Mouse (Mus musculus) gastrocnemius, postnatal 10 days (tissue): ENCODE measurements around the gene Atp11a. TPM values are rescaled to one million over a fixed set of nuclear protein-coding genes. Genes with fewer than 3 reads are reported as not detected.

Experiments
- DNase-seq: peaks from one replicate; pipeline ENCODE4 v3.0.0; 2021; ENCODE audit warnings: mixed read lengths
- total RNA-seq, 2 experiments: library from RNA; stranded (reverse); gene quantifications; 2 replicates each; pipeline ENCODE4 v1.2.3; 2021

The Atp11a gene
- total RNA-seq, 2 experiments from 2014 or later, result 22.9 to 28.4 TPM

- peak; percentile 45 for DNase-seq
Observed at GRCm38 (mm10) chr8:12873357-12874046, 116.7 kb downstream of the Atp11a start, which contains the start of gene Mcf2l. Mcf2l (plus strand) TSS chr8:12873806.

DNA sequence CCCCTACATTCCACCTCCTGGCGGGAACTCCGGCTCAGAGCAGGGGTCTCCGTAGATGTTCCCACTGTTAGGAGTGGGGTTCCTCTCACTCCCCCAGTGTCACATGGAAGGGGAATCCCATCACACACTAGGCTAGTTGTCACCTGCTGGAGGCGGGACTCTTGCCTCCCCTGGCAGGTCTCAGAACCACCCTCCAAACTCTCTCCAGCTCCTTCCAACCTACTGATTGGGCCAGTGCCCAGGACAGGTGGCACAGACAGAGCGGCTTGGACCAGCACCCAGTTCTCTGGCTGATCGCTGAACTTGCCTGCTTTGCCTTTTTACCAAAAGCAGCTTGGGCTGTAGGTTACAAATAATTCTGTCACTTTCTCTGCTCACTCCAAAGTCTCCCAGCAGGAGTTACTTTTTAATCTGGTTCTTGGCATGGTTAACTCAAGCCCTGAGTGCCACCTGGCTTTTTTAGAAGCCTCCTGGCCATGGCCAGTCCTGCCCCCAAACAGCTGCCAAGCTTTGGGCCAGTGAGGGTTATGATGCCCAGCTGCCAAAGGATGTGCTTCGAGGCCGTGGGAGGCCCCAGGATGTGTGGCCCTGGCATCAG, 117.5 kb downstream of the Atp11a start:
- DNase-seq, result no peak

- no peak for DNase-seq
Observed at GRCm38 (mm10) chr8:12874971-12875370, 118.2 kb downstream of the Atp11a start.

- DNase-seq, result no peak
Observed at GRCm38 (mm10) chr8:12877126-12877525, 120.3 kb downstream of the Atp11a start.

DNA sequence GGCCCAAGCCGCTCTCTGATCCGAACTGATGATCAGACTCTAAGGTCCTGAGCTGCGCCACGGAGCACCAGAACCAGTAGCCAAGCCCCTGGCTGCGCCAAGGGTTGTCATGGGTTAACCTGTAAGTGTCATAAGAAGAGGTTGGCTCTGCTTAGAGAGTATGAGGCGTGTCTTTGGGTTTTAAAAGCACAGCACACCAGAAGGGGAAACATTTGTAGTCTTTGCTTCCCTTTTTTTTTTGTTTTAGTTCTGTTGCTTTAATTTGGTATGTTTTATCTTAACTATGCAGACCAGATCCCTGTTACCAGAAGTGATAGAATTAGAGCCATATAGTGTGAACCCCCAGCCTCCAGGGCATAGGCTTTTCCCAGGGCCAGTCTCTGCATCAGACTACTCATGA, 123.3 kb downstream of the Atp11a start:
- DNase-seq, result no peak

- no peak for DNase-seq
Observed at GRCm38 (mm10) chr8:12883051-12884004, 126.5 kb downstream of the Atp11a start.

- DNase-seq, result no peak
Observed at GRCm38 (mm10) chr8:12887772-12888435, 131.1 kb downstream of the Atp11a start.

GRCm38 (mm10) chr8:12889046-12889598, 132.3 kb downstream of the Atp11a start:
- DNase-seq, result no peak

GRCm38 (mm10) chr8:12892882-12893446, 136.2 kb downstream of the Atp11a start:
- no peak for DNase-seq

DNA sequence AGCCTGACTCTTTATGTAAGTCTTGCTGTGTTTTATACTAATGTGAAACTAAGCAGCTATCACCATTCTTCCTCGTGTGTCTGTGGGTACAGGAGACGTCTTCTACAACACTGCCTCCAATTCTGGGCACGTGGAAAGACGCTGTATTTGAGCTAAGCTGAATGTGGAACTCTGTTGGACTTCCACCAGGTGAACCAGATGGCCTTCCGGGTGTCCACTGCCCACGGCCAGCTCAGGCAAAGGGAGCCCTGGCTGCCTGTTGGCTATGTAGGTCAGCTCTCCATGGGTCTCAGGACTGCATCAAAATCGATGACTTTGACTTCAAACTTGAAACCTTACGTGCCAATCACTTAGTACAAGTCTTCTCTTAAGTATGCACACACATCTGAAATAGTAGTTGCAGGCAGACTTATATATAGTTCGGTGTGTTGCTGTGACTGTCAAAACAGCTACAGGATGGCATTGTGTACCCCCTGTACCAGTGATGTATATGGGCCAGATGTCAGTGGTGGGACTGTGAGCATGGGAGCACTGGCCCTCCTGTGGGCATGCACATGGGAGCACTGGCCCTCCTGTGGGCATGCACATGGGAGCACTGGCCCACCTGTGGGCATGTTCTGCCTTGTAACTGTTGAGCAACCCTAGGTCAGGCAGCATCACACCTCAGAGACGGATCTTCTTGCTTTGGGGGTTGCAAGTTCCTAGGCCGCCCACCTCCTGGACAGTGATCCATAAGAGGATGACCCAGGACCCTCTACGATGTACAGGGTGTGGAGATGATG, 137.2 kb downstream of the Atp11a start:
- no peak for DNase-seq

GRCm38 (mm10) chr8:12894783-12895534, 138.1 kb downstream of the Atp11a start:
- no peak for DNase-seq

- no peak for DNase-seq
Observed at GRCm38 (mm10) chr8:12895535-12896150, 138.8 kb downstream of the Atp11a start.

GRCm38 (mm10) chr8:12896494-12897373, 139.9 kb downstream of the Atp11a start:
- peak; percentile 56 for DNase-seq

DNA sequence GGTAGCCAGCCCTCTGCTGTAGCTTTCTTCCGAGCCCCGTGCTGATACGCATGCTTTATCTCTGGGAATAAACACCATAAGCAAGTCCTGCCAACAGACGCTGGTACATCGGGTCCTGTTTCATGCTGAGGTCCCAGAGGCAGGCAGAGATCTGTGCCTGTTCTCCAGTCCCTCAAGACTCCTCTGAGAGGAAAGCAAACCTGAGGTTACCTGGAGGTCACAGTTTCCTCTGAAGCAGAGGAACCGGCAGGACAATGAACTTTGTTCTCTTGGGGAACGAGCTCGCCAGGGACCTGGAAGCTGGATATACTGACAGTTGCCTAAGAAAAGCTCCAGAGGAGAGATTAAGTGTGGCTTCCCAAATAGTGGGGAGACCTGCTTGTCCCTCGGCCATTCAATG, 141.0 kb downstream of the Atp11a start:
- no peak for DNase-seq

DNA sequence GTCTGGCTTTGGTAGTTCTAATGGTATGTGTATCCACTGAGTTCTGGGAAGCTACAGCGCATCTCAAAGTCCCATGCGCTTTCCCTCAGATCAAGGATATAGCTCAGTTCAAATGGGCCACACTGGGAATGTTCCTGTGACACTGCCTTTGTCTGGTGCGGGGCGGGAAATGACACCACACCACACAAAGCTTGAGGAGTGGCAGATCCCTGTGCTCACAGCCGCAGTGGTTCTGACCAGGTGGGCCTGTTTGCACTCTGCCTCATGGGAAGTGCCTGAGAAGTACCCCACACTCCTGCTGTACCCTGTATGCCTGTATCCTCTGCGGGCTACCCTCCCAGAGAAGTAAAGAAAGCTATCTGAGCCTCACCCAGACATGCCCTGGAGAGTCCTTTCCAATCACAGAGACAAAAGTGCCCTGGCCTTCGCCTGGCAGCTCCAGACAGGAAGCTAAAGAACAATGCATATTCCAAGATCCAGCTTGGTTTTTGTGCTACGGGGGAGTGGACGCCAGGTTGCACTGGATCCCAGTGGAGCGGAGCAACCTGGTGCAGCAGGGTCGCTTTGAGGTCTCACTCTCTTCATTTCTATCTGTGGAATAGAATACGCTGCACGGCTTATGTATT, 147.1 kb downstream of the Atp11a start:
- no peak for DNase-seq

GRCm38 (mm10) chr8:12905122-12905521, 148.3 kb downstream of the Atp11a start:
- no peak for DNase-seq

DNA sequence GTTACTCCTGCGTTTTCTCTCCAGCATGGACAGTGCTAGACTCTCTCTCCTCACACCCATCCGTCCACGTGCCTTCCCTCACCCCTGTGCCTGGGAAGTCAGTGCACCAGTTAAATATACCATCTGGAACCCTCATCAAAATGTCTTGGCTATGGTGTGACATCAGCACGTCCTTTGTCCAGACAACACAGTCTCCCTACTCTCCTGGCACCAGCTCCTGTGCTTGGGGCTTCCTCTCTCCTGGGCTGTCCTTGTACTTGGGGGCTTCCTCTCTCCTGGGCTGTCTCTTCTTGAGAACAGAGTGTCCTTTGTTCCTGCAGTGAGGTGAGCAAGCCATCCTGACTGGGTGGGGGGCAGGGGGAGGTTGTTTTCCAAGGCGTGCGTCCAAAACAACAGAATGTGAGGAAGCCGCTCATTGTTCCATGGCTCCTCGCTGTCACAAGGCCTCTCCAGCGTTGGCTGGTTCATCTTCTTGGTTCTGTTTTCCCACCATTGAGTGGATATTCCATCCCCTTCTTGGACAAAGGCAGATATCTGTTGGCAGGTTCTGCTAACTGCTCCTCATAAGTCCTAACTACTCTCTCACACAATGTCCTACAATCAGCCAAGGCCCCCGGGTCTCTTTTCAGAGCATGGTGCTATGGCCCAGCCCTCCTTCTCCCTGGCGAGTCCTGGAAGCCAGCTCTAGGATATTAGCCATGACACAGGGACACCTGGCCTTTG, 148.9 kb downstream of the Atp11a start:
- DNase-seq, result no peak
